Mouse (Mus musculus) layer of hippocampus, postnatal 14 days (tissue): ENCODE measurements around the gene Pde7b. TPM values are rescaled to one million over a fixed set of nuclear protein-coding genes. Genes with fewer than 3 reads are reported as not detected.
A peak's percentile ranks its signal among the peaks of the same experiment; 100 is the strongest.

ENCODE experiments used
- DNase-seq, 2 experiments: peaks; one replicate each; pipeline ENCODE4 v3.0.0; 2021 to 2022; ENCODE audit warnings: low spot score in 2 of 2, mixed read lengths in 1 of 2
- total RNA-seq, 2 experiments: library from RNA; stranded (reverse); gene quantifications; 2 replicates each; pipeline ENCODE4 v1.2.3; 2021

Pde7b gene
- total RNA-seq, 2 experiments from 2014 or later, result 14.0 to 18.0 TPM

- DNase-seq, result no peak
Observed at GRCm38 (mm10) chr10:20495051-20495450, 229.8 kb downstream of the Pde7b start.

DNA sequence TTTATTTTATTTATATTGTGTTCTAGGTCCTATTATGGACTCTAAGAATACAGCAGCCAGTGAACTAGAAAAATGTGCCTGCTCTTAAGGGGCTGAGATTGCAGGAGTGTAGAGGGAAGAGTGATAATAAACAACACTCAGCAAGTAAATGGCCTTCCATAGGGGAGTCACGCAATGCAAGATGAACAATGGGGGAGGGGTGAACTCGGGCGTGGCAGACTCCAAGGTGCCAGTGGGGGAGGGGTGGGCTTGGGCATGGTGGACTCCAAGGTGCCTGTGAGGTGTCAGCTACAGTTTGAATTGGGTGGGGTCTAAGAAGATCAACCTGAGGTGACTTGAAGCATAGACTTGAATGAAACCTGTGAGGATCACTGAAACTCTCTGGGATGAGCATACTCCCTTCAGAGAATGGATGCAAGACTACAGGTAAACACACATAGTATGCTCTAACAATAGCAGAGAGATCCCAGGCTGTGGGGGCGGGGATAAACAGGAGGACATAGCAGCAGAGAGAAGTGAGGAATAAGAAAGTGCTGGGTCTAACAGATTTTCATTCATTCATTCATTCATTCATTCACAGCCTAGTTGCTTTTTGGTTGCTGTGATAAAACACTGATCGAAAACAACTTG is 230.9 kb downstream of the Pde7b start:
- DNase-seq, result no peak

DNA sequence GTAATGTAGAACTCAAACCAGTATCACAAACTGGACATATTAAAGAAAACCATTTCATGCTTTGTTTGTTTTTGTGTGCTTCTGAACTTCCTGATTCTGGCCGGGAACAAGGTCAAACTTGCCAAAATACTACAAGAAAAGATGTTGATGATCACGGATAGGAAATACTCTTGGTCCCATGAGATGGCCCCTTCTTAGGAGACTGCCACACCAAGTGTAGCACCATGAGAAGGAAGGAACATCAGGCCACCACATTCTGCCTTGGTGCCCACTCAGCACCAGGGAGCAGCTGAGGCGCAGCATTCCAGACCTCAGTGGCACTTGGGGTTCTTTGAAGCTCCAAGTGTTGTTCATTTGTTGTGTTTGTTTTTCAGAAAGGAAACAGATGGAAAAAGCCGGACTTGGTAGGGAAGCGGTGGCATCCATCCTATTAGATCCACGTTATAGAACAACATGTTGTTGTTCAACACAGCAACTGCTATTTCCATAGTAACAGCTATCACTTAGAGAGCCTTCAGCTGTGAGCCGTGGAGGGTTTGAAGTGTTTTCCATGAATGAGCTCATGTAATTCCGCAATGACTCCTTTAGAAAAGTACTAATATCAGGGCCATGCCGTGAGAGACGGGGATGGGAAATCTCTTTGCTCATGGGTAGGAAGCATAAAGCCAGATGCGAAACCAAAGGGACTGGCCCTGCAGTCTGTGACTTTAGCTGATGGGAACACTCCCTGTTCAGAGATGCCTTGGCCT is 232.5 kb downstream of the Pde7b start:
- DNase-seq, result peak; percentile 25 to 31

DNA sequence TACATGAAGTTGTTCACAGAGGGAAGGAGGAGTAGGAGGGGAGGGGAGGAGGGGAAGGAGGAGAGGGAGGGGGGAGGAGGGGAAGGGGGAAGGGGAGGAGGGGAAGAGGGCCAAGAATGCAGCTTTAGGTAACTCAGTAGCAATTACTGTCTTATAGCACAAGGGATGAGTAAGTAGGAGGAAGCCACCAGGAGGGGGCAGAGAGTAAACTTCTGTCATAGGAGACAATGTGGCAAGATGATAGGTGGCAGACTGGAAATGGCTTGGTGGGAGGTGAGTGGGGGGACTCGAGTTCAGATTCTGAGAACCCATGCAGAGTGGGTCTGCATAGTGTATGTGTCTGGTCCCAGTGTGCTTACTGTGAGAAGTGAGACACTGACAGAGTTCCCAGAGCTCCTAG is 234.1 kb downstream of the Pde7b start:
- DNase-seq, result no peak

- DNase-seq, result no peak
Observed at GRCm38 (mm10) chr10:20490281-20490680, 234.6 kb downstream of the Pde7b start.

- DNase-seq, result no peak
Observed at GRCm38 (mm10) chr10:20486461-20487253, 238.2 kb downstream of the Pde7b start.

- DNase-seq, result no peak
Observed at GRCm38 (mm10) chr10:20485816-20486215, 239.1 kb downstream of the Pde7b start.

DNA sequence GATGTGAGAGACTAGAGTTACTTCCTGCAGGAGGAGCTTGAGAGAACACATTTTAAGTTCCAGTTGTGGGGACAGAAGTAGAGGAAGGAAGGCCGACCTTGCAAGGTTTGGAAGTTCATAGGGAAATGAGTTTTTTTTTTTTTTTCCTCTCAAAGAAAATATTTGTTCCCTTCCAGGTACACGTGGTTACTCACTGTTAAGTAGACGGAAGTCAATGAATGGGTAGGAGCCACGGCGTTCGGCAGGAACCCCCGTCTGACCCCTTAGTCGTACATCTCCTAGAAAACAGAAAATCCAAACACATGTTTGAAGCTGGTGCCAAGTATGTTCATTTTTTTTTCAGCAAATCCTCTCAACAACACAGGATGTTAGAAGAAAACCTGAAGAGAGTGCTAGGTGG is 245.4 kb downstream of the Pde7b start:
- DNase-seq, result no peak

- DNase-seq, result no peak
Observed at GRCm38 (mm10) chr10:20478456-20478855, 246.4 kb downstream of the Pde7b start.

GRCm38 (mm10) chr10:20474831-20475230 is 250.0 kb downstream of the Pde7b start:
- peak; percentile 36 to 77 for DNase-seq

DNA sequence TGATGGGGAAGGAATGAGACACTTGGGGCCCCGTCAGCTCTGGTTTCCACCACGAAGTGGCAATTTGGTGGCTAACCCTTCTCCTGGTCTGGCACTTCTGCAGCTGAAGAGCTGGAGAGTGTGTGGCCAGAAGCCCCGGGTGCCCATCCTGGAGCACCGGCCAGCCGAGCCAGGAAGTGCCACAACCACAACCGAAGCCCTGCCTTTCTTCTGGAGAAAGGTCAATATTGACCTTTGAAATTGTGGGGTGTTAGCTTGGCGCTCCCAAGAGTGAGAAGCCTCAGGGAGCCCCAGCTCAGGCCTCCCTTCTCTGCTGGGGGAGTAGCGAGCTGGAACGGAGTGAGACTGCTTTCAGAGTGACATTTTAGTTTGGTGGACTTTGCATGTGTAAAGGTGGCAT is 250.8 kb downstream of the Pde7b start:
- DNase-seq, result no peak

- no peak for DNase-seq
Observed at GRCm38 (mm10) chr10:20473505-20473904, 251.4 kb downstream of the Pde7b start.

DNA sequence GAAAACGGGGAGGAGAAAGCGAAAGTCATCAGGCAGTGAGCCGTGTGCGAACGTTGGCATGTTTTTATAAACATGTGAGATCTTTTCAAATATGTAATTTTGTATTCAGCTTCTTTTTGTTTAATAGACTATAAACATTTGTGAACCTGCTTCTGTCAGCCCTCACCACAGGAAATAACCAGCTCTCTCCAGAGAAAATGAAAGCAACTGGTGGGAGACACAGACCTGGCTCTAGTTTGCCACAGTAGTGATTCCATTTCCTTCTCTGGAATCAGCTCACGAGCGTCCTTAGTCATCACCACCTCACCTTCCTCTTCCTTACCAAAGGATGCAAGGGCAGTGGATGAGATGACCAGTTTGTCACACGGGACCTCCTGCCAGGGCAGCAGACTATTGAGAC is 252.9 kb downstream of the Pde7b start:
- DNase-seq, result no peak

- no peak for DNase-seq
Observed at GRCm38 (mm10) chr10:20464631-20465030, 260.2 kb downstream of the Pde7b start.

GRCm38 (mm10) chr10:20463941-20464340 is 260.9 kb downstream of the Pde7b start:
- DNase-seq, result no peak

GRCm38 (mm10) chr10:20462596-20462995 is 262.3 kb downstream of the Pde7b start:
- no peak for DNase-seq

DNA sequence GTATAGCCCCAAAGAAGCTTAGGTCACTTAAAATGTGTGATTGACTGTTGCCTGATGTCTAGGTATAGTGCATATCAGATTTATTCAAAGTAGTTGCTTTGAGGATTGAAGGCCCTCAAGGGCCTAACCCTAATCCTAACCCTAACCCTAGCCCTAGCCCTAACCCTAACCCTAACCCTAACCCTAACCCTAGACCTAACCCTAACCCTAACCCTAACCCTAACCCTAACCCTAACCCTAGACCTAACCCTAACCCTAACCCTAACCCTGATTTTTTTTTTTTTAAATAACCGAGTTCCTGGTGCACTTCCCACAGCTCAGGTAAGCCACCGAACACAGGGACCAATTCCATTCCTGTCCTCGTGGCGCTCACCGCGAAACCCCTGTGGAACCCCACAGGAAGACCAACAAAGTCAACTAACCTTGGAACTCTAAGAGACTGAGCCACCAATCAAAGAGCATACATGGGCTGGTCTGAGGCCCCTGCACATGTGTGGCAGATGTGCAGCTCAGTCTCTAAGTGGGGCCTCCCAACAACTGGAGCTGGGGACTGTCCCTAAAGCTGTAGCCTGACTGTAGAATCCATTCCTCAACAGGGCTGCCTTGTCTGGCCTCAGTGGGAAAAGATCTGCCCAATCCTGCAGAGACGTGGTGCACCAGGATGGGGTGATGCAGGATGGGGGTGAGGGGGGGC is 265.1 kb downstream of the Pde7b start:
- DNase-seq, result no peak

DNA sequence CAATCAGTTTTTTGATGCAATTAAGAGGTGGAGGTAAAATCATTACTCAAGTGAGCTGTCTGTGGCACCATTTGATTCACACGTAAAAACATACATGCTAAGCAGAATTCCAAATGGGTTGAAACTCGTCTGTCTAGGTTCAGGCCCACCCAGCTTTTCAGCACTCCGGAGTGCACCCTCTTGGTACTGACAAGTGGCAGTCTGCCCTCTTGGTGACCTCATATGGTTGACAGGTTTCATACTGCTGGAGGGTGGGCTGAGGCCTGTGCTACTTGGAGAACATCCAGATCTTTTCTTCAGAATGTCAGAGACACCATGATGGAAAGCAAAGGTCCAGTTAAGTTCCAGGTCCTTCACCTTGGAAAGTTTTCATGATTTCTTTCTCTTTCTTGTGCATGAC is 265.7 kb downstream of the Pde7b start:
- DNase-seq, result no peak

- DNase-seq, result no peak
Observed at GRCm38 (mm10) chr10:20454387-20455065, 270.4 kb downstream of the Pde7b start.

GRCm38 (mm10) chr10:20437428-20437827 is 287.4 kb downstream of the Pde7b start:
- DNase-seq, result no peak

- no peak for DNase-seq
Observed at GRCm38 (mm10) chr10:20437021-20437420, 287.9 kb downstream of the Pde7b start.
